Mouse (Mus musculus): Measurements from ENCODE around the gene Vps4a.
A peak's percentile ranks its signal among the peaks of the same experiment; 100 is the strongest.
"Not testable (repeated sequence)": the region's sequence is repeated elsewhere in the genome, so short reads cannot be mapped to it uniquely, and the experiment has no call there.

Vps4a gene

DNA sequence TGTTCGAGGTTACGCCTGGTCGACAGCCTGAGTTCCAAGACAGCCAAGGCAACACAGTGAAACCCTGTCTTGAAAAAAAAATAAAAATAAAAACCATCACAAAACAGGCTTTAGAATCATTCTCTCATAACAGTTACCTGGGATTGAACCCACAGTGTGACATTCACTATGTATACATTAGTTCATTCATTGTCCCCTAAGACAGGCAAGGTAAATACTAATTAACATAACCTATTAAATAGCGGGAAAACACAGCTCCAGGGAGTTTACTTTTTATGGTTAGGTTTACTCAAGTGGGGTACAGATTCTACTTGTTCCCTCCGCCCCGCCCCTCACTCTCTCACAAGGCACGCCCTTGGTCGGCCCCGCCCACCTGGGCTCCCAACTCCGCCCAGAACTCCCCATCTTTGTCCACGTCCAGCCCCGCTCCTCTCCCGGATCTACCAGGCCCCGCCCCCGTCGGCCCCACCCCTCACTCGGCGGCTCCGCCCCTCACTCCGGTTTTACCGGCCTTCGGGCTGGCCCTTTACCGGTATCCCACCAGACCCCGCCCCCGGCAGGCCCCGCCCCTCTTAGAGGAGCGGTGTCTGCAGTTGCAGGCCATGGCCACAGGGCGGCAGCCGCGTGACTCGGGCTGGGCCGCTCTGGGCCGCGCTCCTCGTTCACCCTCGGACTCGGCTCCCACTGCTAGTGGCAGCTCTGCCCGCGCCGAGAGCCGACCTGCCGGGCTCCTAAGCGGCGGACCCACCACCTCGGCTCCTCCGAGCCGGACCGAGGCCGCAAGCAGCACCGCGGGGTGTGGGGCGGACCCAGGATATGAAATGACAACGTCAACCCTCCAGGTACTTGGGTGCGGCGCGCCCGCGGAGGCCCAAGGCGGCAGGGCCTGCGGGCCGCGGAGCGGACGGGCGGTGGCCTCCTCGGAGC lies at the start of gene Vps4a:
Vps4a (plus strand) TSS at position 573 of the 927 bp plus-strand sequence.
- DNase-seq: peak; percentile 94

DNA sequence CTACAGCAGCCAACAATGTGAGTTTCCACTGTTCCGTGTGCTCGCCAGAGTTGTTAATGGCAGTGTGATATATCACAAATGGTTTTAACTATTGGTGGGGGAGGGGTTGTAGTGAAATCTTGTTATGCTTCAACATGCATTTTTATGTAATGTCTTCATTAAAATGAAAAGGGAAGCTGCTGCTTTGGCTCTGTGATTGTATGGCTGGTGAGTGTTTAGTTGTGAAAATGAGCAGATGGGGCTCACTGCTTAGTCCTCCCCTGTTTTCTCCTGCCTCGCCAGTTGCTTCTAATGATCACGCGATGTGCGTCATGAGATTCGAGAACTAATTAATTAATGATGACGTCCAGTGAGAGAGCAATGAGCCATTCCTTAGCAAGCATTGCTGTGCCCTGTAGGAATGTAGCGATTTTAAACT lies 45.6 kb upstream of the Vps4a start:
- no peak for DNase-seq

DNA sequence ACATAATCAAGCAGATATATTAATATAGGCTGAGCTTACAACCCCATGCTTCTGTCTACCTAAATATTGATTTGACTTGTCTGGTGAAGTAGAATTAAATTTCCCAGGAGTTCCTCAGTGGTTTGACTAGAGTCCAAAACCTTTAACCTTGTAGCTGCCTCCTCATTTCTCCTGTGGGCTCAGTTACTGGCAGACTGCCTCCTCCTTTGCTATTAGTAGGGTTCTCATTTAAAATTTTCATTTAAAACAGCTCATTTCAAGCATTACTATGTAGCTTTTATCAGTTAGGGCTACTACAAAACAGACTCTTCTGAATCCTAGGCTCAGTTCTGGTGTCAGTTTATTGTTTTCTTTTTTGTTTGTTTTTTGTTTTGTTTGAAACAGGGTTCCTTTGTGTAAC lies 45.1 kb upstream of the Vps4a start:
- no peak for DNase-seq

DNA sequence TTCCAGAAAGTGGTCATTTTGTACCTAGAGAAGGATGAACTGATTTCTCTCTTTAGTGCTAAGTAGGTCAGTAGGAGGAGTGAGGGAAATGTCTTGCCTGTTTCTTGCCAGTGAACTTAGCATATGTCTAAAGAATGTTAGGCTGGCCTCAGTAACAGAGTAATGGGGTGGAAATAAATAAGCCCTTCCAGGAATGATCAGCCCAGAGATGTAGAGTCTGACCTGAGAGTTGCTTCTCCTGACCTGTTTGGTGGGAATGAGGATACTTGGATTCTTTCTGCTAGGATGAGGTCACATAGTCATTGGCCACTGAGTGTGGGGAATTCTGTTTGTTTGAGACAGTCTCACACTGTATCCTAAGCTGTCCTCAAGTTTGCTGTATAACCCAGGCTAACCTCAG lies 43.5 kb upstream of the Vps4a start:
- DNase-seq: no peak

DNA sequence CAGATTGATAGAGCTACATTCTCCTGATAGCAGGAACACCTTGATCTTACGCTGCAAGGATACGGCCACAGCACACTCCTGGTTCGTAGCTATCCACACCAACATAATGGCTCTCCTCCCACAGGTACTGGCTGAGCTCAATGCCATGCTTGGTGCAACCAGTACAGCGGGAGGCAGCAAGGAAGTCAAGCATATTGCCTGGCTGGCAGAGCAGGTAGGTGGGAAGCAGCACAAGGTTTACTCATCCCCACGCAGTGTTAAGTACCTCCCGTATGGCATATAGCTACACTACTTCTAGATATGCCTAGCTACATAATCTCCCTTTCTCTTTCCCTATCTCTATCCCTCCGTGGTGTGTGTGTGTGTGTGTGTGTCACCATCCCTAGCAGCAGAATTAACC lies 39.6 kb upstream of the Vps4a start:
- DNase-seq: no peak

DNA sequence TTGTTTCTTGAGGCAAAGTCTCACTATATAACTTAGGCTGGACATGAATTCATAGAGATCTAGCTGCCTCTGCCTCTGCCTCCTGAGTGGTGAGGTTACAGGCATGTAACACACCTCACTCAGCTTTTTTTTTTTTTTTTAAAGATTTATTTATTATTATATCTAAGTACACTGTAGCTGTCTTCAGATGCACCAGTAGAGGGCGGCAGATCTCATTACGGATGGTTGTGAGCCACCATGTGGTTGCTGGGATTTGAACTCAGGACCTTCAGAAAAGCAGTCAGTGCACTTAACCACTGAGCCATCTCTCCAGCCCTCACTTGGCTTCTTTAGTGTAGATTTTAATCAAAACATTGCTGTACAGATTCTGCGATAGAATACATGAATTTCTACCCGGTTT lies 34.7 kb upstream of the Vps4a start:
- DNase-seq: not testable (repeated sequence)

DNA sequence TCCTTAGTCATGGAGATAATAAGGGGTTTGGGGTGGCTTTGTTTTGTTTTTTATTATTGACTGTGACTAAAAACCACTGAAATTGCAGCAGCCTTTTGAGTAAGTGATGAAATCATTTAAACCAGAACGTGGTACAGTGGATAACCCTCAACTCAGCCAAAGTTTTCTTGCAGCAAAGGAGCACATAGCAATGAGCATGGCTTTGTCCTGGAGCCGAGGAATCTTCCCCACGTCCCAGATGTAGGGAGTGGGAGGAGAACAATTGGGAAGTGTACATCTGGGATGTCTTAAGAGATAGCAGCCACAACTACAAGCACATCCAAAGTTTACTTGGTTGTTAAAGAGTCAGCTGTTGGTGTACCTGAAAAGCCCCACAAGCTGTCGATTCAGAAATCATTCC lies 33.6 kb upstream of the Vps4a start:
- no peak for DNase-seq

DNA sequence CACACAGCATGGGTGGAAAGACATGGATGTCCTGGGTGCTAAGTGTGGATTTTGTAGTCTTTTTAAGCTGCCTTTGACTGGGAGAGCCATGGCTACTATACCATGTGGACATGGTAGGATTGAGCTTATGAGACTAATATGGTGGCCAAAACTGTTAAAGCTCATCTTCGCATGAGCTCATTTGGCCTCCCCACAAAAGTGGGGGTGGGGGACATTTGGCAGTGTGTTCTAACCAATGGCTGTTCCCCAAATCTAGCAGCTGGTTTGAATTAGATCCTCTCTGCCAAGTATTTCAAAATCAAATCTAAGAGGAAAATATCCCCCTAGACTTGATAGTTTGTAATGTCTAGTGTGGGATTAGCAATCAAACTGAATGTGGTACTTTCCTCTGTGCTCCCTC lies 32.0 kb upstream of the Vps4a start:
- no peak for DNase-seq

DNA sequence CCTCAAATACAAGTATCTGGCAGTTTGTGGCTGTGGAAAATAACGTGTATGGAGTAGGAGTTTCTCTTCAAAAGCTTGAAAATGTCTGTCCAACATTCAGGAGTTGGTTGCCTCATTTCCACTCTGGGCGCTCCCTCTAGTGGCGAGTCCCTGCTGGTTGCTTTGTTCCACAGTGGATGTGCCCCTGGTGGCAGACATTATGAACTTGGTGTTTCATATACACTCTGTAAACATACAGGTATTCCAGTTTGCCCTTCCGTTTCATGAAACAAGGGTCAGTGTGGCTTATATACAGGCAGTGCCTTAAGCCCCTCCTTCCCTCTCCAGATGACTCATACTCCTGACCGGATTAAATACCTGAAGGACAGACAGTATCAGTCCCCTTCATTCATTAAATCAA lies 28.5 kb upstream of the Vps4a start:
- peak; percentile 95 for DNase-seq

DNA sequence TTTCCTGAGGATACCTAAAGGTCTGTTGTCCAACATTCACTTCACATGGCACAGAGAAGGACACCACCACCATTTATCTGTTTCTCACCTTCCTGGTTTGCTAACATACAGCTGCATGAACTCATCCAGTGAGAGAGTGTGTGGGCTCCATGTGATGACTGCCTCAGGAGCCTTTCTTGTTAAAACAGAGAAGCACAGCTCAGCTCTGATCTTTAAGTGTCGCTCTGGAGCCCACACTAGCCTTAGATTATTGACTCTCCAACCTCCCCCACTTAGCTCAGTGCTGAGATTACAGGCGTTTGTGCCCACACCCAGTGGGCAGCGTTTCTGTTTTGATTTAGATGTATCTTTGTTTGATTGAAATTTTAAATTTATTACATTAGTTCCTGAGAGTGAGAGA lies 23.2 kb upstream of the Vps4a start:
- no peak for DNase-seq

DNA sequence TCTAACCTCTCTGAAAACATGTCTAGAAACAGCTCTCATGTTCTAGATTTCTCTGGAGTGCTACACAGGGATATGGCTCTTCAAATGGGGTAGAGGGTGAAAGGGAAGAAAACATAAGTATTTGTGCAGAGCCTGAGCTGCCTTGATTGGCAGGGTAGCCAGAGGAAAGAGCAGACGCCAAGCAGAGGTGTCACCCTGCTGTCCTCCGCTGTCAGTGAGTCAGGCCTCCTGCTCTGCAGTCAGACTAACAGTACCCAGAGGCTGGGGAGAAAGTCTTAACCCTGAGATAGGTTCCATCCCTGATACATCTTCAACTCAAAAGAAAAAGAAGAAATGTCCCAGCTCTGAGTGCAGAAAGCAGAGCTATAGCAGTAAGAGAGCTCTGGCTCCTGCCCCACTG lies 18.4 kb upstream of the Vps4a start:
- DNase-seq: no peak

DNA sequence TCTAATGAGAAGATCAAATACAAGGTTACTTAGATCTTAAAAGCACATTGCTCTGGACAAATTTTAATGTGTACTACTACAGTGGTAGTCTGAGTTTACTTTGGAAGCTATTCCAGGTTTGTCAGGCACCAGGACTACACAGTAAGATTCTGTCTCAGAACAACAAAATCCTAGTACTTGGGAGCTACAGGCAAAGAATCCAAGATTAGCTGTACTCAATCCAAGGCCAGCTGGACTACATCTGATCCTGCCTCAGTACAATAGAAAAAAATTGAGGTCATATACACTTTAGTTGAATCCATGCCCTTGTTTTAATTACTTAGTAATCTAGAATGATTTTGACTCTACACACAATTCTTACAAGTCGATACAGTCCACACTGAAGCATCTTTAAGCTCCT lies 16.1 kb upstream of the Vps4a start:
- no peak for DNase-seq

DNA sequence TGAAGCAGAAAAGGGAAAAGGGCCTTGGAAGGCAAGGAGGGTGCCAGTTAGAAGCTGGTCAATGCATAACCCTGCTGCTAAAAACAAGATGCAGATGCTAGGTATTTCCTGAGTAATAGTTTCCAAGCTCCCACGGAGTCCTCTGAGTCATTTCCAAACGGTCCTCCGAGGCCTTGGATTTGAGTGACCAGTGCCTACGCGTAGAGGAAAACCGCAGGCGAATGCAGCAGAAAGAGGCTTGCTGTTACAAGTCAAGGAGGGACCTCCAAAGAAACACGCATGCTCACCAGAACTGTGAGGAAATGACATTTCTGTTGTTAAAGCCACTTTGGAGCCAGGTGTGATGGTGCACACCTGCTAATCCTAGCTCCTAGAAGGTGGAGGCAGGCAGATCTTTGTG lies 7.5 kb upstream of the Vps4a start:
- no peak for DNase-seq

DNA sequence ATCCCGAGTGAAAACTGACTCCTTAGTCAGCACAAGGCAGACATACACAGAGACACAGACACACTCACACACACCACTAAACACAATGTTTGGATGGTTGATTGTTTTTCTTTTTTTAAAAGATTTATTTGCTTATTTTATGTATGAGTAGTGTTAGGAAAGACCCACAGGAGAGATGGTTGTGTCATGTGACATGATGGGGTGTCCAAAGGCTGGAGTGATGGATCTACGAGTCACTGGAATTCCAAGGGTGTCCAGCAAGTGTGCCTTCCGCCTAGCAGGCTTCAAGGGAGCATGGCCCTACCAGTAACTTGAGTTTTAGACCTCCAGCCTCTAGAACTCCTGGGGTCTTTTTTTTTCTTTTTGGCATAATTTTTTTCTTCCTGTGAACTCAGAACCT lies 1.7 kb upstream of the Vps4a start:
- no peak for DNase-seq

DNA sequence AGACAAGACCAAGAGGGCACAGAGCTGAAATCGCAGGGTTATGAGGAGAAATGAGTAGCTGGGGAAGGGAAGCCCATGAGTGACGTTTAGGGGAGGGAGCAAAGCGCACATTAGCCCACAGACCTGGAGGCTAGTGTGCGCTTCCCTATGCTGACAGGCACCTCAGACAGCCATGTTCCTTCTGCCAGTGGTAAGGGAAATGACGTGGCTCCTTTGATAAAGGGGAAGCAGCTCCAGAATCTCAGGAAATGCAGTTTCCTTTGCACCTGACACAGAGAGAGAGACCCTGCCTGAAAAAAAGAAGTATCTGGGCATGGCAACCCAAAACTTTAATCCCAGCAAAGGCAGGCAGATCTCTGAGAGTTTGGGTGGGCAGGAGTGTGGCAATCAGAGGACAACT lies 964 bp upstream of the Vps4a start:
- no peak for DNase-seq

DNA sequence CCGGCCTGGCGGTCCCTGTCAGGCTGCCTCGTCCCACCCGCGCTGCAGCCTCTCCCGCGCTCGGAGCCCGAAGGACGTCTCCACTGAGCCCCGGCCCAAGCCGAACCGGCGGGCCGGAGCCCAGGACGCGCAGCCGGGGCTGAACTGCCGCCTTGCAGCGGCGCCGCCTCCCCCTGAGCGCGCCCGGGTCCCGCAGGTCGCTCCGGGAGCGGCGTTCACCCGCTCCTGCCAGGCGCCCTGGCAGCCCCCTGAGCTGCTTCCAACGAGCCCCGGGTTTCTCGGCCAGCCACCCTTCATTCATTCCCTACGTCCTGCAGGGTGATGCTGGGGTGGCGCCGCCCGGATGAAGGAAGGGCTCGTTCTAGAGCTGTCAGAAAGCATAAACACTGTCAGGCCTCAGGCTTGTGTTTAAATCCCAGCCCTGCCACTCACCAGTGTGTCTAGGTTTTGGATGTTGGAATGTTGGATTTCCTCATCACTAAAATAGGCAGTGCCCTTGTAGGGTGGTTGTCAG lies 612 bp downstream of the Vps4a start:
- no peak for DNase-seq

DNA sequence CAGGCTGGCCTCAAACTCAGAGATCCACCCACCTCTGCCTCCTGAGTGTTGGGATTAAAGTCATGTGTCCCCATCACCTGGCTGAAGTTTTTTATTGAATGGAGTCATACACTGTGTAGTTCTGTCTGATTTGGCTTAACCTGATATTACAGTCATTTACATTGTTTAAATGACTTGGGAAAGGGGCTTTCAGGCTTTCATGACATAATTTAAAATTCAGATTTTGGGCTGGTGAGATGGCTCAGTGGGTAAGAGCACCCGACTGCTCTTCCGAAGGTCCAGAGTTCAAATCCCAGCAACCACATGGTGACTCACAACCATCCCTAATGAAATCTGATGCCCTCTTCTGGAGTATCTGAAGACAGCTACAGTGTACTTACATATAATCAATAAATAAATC lies 2.6 kb downstream of the Vps4a start:
- DNase-seq: not testable (repeated sequence)

DNA sequence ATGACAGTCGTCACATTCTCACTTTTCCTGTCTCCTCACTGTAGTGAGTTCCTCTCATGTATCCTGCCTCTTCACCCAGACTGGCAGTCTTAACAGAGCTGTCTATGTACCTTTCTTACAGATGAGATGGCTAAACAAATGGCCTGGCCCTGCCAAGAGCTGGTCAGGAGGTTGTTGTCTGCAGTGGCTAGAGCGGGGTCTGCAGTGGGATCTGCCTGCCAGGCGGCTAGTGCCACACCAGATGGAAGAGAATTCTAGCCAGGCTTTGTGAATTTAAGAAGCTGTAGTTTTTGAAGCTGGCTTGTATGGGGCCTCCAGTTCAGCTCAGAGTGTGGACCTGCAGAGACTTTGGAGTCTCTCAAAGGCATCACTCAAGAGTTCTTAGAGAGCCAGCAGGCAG lies 4.6 kb downstream of the Vps4a start:
- DNase-seq: no peak

DNA sequence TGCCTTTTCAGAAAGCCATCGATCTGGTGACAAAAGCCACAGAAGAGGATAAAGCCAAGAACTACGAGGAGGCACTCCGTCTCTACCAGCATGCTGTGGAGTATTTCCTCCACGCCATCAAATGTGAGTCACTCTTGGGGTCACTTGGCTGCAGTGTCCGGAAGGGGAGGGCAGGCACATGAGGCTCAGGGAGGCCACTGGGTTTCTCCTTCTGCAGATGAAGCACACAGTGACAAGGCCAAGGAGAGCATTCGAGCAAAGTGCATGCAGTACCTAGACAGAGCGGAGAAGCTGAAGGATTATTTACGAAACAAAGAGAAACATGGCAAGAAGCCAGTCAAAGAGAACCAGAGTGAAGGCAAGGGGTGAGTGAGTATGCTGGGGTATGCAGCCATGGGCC lies 5.6 kb downstream of the Vps4a start:
- DNase-seq: no peak

DNA sequence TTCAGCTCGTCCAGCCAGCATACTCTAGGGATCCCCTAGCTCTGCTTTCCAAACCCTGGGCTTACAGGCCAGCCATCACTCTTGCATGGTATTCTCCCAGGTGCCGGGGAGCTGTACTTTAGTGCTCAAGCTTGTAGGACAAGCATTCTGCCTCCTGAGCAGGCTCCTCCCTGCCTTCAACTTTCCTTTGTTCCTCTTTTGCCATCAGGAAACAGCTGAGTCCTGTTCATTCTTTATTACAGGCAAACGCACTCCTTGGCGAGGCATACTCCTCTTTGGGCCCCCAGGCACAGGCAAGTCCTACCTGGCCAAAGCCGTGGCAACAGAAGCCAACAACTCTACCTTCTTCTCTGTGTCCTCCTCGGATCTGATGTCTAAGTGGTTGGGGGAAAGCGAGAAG lies 9.6 kb downstream of the Vps4a start:
- DNase-seq: no peak

DNA sequence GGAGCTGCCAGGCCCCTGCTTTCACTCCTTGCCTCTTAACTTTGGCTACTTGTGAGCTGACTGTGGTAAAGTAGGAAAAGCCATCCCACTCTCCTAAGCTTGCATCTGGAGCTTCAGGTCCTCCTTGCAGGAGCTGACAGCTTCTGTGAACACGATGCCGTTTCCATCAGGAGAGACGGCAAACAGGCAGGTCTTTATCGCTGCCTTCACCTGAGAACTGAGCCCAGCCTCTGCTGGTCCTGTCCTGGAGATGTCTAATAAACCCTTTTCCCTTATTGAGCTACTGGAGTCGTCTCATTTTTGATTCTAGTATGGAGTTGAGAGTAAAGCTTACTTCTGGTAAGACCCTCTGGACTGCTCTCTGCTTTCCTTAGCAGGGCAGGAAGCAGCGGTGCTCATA lies 14.5 kb downstream of the Vps4a start:
- DNase-seq: no peak

DNA sequence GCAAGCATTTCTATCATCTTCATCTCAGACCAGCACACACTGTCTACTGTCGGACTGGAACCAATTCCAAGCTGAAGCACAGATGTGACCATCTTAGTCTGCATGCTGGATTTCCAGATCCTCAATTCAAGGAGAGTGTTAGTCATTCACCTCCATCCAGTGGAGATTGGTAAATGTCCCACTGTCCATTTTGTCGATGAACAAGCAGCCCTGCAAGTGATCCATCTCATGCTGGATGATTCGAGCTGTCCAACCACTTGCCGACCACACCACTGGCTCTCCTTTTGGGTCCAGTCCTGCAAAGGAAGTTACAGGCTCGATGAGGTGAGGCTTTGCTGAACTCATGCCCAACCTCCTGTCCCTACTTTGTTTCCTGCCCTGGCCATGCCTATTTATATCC lies 16.0 kb downstream of the Vps4a start:
- no peak for DNase-seq

DNA sequence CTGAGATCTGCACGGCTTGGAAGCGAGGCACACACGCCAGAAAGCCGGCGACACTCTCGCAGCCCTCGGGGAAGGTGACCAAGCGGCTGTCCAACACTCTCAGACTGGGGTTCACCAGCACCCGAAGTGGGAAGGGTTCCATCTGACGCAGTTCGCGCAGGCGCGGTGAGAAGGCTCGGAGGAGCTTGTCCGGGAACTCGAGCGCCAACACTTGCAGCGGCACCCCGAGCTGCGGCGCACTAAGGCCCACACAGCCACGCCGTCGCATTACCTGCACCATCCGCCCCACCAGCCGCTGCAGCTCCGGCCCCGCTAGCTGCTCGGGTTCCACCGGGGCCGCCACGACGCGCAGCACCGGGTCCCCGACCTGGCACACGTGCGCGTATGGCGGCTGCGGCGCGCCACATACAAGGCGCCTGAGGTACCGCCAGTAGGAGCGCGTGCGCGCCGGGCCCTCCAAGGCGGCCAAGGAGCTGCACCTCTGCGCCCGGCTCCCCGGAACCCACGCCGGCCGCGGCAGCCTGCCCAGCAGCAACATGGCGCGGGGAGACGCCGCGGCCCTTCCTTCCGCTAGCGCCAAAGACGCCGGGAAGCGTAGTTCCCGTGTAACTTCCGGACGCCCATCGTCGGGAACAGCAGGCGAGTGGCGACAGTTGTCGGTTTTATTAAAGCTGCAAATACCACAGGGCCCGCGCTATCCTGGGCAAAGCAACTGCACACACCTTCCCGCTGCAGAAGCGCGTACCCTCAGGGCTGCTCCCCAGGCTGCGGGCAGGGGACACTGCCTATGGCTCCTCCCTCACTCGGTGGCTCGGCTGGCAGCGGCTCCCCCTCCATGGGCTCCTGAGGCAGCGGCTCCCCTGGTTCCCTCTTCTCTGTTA lies 17.3 kb downstream of the Vps4a start, which contains the start of gene Pdf:
Pdf (minus strand) TSS at position 554 of the 881 bp plus-strand sequence.
- DNase-seq: peak; percentile 88

DNA sequence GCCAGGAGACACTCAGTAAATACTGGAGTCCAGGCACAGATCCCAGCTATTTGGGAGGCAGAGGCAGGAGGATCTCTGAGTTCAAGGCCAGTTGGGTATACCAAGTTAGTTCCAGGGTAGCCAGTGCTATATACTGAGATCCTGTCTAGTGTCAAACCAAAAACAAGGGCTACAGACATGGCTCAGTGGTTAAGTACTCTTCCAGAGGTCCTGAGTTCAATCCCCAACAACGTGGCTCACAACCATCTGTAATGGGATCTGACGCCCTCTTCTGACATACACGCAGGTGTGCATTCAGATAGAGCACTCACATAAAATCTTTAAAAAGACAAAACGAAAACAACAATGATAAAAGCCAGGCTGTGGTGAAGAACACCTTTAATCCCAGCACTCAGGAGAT lies 18.5 kb downstream of the Vps4a start:
- DNase-seq: no peak
